Mouse (Mus musculus): ENCODE results near the gene Gm45208.

Gm45208 gene

DNA sequence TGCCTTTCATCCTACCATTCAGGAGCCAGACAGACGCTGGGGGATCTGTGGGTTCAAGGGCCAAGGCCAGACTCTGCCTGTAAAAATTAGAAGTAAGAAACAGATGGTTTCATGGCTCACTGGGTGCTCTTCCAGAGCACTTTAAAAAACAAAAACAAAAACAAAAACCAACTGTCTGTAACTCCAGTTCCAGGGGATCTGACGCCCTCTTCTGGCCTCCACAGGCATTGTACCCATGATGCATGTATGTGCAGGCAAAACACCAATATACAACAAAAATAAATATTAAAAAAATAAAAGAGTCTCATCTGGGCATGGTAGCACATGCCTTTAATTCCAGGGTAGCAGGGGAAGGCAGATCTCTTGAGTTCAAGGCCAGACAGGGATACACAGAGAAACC is 50.7 kb downstream of the Gm45208 start:
- no peak for DNase-seq (ENCODE audit: extremely low spot score)

DNA sequence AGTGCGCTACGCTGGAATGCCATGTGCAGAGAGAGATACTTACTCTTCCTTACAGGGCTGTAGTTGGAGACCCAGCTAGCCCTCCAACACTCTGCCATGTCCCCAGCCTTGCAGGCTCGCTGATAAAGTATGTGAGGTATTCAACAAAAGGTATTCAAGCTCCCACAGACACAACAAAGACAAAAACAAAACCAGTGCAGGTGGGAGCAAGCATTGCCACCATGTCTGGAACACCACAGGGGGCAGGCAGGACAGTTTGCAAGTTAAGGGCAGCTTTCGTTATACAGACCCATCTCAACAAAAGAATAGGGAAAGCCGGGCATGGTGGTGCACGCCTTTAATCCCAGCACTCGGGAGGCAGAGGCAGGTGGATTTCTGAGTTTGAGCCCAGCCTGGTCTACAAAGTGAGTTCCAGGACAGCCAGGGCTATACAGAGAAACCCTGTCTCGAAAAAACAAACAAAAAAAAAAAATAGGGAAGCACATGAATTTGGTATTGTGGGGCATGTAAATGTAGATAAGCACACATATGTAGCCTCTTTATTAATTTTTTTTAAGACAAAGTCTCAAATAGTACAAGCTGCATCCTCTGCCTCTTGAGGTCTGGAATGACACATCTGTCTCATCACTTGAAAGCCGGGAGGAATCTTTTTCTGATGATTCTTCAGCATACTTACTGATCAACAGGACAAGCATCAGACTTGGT is 53.6 kb downstream of the Gm45208 start:
- no peak for DNase-seq (ENCODE audit: extremely low spot score)

DNA sequence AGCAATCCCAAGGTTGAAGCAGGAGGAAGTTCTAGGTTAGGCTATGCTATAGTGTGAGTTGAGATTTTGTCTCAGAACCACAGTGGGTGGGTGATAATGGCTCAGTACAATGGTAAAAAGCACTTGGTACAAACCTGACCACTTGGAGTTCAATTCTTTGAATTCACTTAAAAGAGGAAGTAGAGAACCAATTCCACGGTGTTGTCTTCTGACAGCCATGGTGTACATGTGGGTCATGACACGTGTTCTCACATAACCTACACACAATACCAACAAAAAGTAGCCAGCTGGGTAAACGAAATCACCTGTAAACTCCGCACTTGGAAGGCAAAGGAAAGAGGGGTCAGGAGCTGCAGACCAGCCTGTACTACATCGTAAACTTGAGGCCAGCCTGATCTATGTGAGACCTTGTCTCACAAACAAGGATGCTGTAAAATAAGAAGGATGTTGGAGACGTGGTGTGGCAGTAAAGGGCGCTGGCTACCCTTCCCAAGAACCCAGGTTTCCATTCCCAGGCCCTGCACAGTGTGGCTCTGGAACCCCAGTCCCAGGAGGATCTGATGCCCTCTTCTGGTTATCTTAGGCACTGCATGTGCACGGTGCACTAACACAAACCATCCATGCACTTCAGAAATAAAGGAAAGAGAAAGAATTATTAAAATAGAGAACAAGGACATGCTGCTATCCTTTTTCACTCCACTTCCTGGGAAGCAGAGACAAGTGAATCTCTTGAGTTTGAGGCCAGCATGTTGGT is 54.5 kb downstream of the Gm45208 start:
- peak; percentile 34 for DNase-seq (ENCODE audit: extremely low spot score)

DNA sequence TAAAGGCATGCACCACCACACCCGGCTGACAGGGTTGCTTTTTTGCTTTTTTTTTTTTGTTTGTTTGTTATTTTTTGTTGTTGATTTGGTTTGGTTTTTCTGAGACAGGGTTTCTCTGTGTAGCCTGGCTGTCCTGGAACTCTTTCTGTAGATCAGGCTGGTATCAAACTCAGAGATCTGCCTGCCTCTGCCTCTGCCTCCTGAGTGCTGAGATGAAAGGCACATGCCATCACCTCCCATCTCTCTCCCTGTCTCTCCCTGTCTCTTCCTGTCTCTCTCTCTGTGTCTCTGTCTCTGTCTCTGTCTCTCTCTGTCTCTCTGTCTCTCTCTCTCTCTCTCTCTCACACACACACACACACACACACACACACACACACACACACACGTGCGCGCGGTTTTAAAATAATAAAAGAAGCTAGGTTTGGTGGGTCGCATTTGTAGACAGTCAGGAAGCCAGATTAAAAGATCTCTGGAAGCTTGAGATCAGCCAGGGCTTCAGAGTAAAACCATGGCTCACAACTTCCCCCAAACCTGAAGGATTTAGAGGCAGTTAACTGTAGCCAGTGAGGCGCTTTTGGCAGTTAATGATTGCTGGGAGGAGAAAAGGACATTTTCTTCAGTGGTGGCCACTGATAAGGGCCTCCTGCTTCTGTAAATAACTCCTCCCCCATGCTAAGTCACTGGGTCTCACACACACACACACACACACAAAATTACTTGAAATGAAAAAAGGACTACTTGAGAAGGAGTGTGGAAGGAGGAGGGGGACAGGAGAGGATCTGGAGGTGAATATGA is 56.6 kb downstream of the Gm45208 start:
- no peak for DNase-seq (ENCODE audit: extremely low spot score)

DNA sequence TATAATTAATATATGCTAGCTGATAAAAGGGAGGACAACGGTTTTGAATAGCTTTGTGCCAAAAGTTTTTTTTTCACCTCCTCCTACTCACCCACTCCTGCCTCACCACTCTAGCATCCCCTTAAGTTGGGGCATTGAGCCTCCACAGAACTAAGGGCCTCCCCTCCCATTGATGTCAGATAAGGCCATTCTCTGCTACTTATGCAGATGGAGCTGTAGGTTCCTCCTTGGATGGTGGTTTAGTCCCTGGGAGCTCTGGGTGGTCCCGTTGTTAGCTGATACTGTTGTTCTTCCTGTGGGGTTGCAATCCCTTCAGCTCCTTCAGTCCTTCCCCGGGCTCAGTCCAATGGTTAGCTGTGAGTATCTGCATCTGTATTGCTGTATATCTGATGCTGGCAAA is 57.2 kb downstream of the Gm45208 start:
- no peak for DNase-seq (ENCODE audit: extremely low spot score)

All from embryo, embryonic 9.5 days (tissue).